ENCODE assay signal across 9 mouse cellular contexts in the genomic region with DNA sequence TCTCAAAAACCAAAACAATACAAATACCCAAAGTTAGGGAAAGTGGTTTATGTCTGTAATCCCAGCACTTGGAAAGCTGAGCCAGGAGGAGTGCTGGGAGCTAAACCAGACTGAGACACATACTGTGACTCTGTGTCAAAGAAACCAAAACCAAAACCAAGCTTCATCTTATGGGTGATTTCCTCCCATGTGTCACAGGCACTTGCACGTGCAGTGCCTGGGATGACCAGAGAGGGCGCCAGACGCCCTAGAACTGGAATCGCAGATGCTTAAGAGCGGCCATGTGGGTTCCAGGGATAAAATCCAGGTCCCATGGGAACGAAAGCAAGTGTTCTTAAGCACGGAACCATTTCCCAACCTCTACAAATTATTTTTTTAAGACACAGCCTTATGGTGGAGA.
DNase-seq lines count a peak whose midpoint lies in the region; ATAC-seq lines count a peak whose summit lies in the region.
"Had no signal": no experiment of that assay in that cellular context is flagged by ENCODE, and none has a peak within 500 bp of the region (broad histone marks: within the 10 kb centered on the region; RNA-seq: fewer than 3 reads in every experiment).

No protein-coding gene starts in this region.

- H3K4me2 ChIP-seq in kidney, embryonic 15.5 days = no peak overlapping the region
- H3K4me2 ChIP-seq: limb, embryonic 15.5 days had no signal

- peak; percentile 59 for DNase-seq in kidney, adult 11 months
- peak; percentile 73 for DNase-seq in adipocyte (ENCODE audit: low spot score)
- DNase-seq in forelimb bud, embryonic 11.5 days (ENCODE audit: low read depth, low spot score) = peak; percentile 72
- DNase-seq in left cerebral cortex, postnatal 4 days = peak; percentile 43
- DNase-seq in retina, embryonic 14.5 days (ENCODE audit: low spot score) = peak; percentile 67
- DNase-seq in urinary bladder, postnatal 10 days (ENCODE audit: low spot score) = no peak

- peaks cover 21% of the 10 kb centered on the region for H3K4me1 ChIP-seq in kidney, embryonic 15.5 days

- no peak for ATAC-seq in kidney, embryonic 15.5 days (replicated peaks; ENCODE audit: low FRiP score)
- ATAC-seq in CD4-positive, CD25-positive, alpha-beta regulatory T cell, adult 4 months = peak; percentile 86

- 46% methylated on average over 7 of the region's 7 CpGs for WGBS in kidney, embryonic 15.5 days

- H3K27ac ChIP-seq in kidney, embryonic 15.5 days = no peak overlapping the region
- H3K27ac ChIP-seq: limb, embryonic 15.5 days had no signal

- no peaks in the 10 kb centered on the region for H3K9me3 ChIP-seq in kidney, embryonic 15.5 days (replicated peaks)
- H3K9me3 ChIP-seq: limb, embryonic 15.5 days had no signal

- H3K27me3 ChIP-seq in kidney, embryonic 15.5 days = no peaks in the 10 kb centered on the region
- H3K27me3 ChIP-seq: limb, embryonic 15.5 days had no signal

- no peak overlapping the region for H3K9ac ChIP-seq in kidney, embryonic 15.5 days
- H3K9ac ChIP-seq: limb, embryonic 15.5 days had no signal

- intact Hi-C loops in left cerebral cortex, postnatal 4 days (cut with DNase I) = no loop called here

- H3K4me3 ChIP-seq in kidney, embryonic 15.5 days (replicated peaks) = no peak overlapping the region
- H3K4me3 ChIP-seq: limb, embryonic 15.5 days had no signal

- H3K36me3 ChIP-seq in kidney, embryonic 15.5 days = no peaks in the 10 kb centered on the region
- H3K36me3 ChIP-seq: limb, embryonic 15.5 days had no signal
